In genomic region chr5:27732288-27732868, GRCm38 (mm10) we compare ENCODE assay signal across 12 mouse cellular contexts. TPM values are rescaled to one million over a fixed set of nuclear protein-coding genes. Genes with fewer than 3 reads are reported as not detected.
A peak's percentile ranks its signal among the peaks of the same experiment; 100 is the strongest.
DNase-seq lines count a peak whose midpoint lies in the region; ATAC-seq and TF ChIP-seq lines count a peak whose summit lies in the region.
"Had no signal": no experiment of that assay in that cellular context is flagged by ENCODE, and none has a peak within 500 bp of the region (broad histone marks: within the 10 kb centered on the region; RNA-seq: fewer than 3 reads in every experiment).

No protein-coding gene starts in this region.

- ATAC-seq in hindbrain, embryonic 15.5 days (ENCODE audit: low FRiP score, low read depth) = 0 out of 2 replicates have a peak, but pooled peaks have one; percentile 27
- ATAC-seq in hindbrain, embryonic 12.5 days (ENCODE audit: low FRiP score) = no peak

- WGBS in hindbrain, embryonic 15.5 days = 60% methylated on average over 5 of the region's 5 CpGs
- 79% methylated on average over 5 of the region's 5 CpGs for WGBS in hindbrain, embryonic 12.5 days
- WGBS in thymus, adult 2 months = 85% methylated on average over 5 of the region's 5 CpGs

- no peaks in the 10 kb centered on the region for H3K9me3 ChIP-seq in hindbrain, embryonic 15.5 days
- H3K9me3 ChIP-seq in hindbrain, embryonic 12.5 days (replicated peaks) = 0 out of 2 replicates have a peak, but pooled peaks cover 6% of the 10 kb centered on the region
- H3K9me3 ChIP-seq: heart, embryonic 10.5 days had no signal

- no peak overlapping the region for H3K9ac ChIP-seq in hindbrain, embryonic 15.5 days
- no peak overlapping the region for H3K9ac ChIP-seq in hindbrain, embryonic 12.5 days
- H3K9ac ChIP-seq: limb, embryonic 12.5 days; lung, embryonic 14.5 days had no signal

- no peak overlapping the region for H3K4me3 ChIP-seq in hindbrain, embryonic 15.5 days
- H3K4me3 ChIP-seq in hindbrain, embryonic 12.5 days = no peak overlapping the region
- no peak overlapping the region for H3K4me3 ChIP-seq in thymus, adult 2 months (ENCODE audit: control insufficient read depth, insufficient read depth, low read length)
- H3K4me3 ChIP-seq: heart, embryonic 10.5 days; limb, embryonic 12.5 days had no signal

- H3K27me3 ChIP-seq in hindbrain, embryonic 15.5 days = no peaks in the 10 kb centered on the region
- no peaks in the 10 kb centered on the region for H3K27me3 ChIP-seq in hindbrain, embryonic 12.5 days
- no peaks in the 10 kb centered on the region for H3K27me3 ChIP-seq in thymus, adult 2 months (ENCODE audit: control insufficient read depth, insufficient read depth, low read length)
- H3K27me3 ChIP-seq: limb, embryonic 12.5 days had no signal

- H3K4me1 ChIP-seq in hindbrain, embryonic 15.5 days (replicated peaks) = 0 out of 2 replicates have a peak, but pooled peaks cover 9% of the 10 kb centered on the region
- 0 out of 2 replicates have a peak, but pooled peaks cover 5% of the 10 kb centered on the region for H3K4me1 ChIP-seq in hindbrain, embryonic 12.5 days
- H3K4me1 ChIP-seq in thymus, adult 2 months (replicated peaks; ENCODE audit: control insufficient read depth, insufficient read depth, low read length) = no peaks in the 10 kb centered on the region
- H3K4me1 ChIP-seq: heart, embryonic 10.5 days; limb, embryonic 12.5 days had no signal

- peak; percentile 20 for DNase-seq in MN1 (ENCODE audit: low spot score)
- peak; percentile 32 for DNase-seq in adrenal gland, postnatal 10 days
- peak; percentile 40 to 41 for DNase-seq in left cerebral cortex, postnatal 36 days (ENCODE audit: low spot score in 2 of 2)
- no peak for DNase-seq in testis, postnatal 10 days (ENCODE audit: low spot score)
- no peak for DNase-seq in thymus, adult 2 months
- DNase-seq in kidney, adult 11 months = no peak
- DNase-seq: lung, embryonic 14.5 days; thymus, postnatal 4 days had no signal

- peaks cover 7% of the 10 kb centered on the region; the same call in 1 of the 2 replicates for H3K36me3 ChIP-seq in hindbrain, embryonic 15.5 days
- no peaks in the 10 kb centered on the region for H3K36me3 ChIP-seq in hindbrain, embryonic 12.5 days
- H3K36me3 ChIP-seq in thymus, adult 2 months (ENCODE audit: control insufficient read depth, insufficient read depth, low read length) = no peaks in the 10 kb centered on the region
- H3K36me3 ChIP-seq: heart, embryonic 10.5 days; limb, embryonic 12.5 days had no signal

- intact Hi-C loops in left cerebral cortex, postnatal 36 days (cut with DNase I) = no loop called here

- no peak for TF ChIP-seq CTCF in thymus, adult 2 months (IDR thresholded peaks at IDR 0.05; ENCODE audit: borderline replicate concordance, control insufficient read depth, extremely low read depth, insufficient read depth, low read length, poor library complexity)

- H3K4me2 ChIP-seq in hindbrain, embryonic 15.5 days = no peak overlapping the region
- no peak overlapping the region for H3K4me2 ChIP-seq in hindbrain, embryonic 12.5 days (replicated peaks)
- H3K4me2 ChIP-seq: limb, embryonic 12.5 days; lung, embryonic 14.5 days had no signal

- peak overlapping the region; percentile 11 for H3K27ac ChIP-seq in hindbrain, embryonic 15.5 days (replicated peaks)
- no peak overlapping the region; the same call in 1 of the 2 replicates for H3K27ac ChIP-seq in hindbrain, embryonic 12.5 days
- no peak overlapping the region for H3K27ac ChIP-seq in thymus, adult 2 months (ENCODE audit: control insufficient read depth, insufficient read depth, low read length)
- H3K27ac ChIP-seq: heart, embryonic 10.5 days; limb, embryonic 12.5 days had no signal

- TF ChIP-seq POLR2A in thymus, adult 2 months (IDR thresholded peaks at IDR 0.05; ENCODE audit: control insufficient read depth, extremely low read depth, insufficient read depth, low read length, poor library complexity) = no peak

RNA-seq across cellular contexts. Expression of gene Paxip1, which starts 59.1 kb away (rescaled TPM):
- polyA plus RNA-seq in hindbrain, embryonic 15.5 days (2015; fragmentation: Nextera tagmentation; extraction: Ambion mirVana) = 27.0 and 30.1 TPM in 2 replicates
- 39.1 and 42.2 TPM in 2 replicates for polyA plus RNA-seq in hindbrain, embryonic 12.5 days (2016; fragmentation: Nextera tagmentation; extraction: Ambion mirVana)
- 10 to 100 TPM; 25.7 to 30.8 TPM for total RNA-seq in adrenal gland, postnatal 10 days (2021)
- total RNA-seq in left cerebral cortex, postnatal 36 days (2021) = 10 to 100 TPM; 44.1 to 46.3 TPM
- polyA plus RNA-seq in thymus, adult 2 months (2012; rRNA removed) = 68.1 and 86.8 TPM in 2 replicates

Comparison
In these comparisons a context has a peak if more than half of its experiments do, and no peak if none do; other contexts are left out.
1. DNase-seq: peak in MN1 (single experiment), adrenal gland, postnatal 10 days (single experiment) and left cerebral cortex, postnatal 36 days (2 of 2); none in testis, postnatal 10 days (single experiment), thymus, adult 2 months (single experiment) and kidney, adult 11 months (single experiment).